Mouse (Mus musculus): ENCODE measurements around the gene Tcf20. TPM values are rescaled to one million over a fixed set of nuclear protein-coding genes. Genes with fewer than 3 reads are reported as not detected.
A peak's percentile ranks its signal among the peaks of the same experiment; 100 is the strongest.

Tcf20 gene
- total RNA-seq, 4 experiments from 2014 or later = 229 to 258 (median 236) TPM

DNA sequence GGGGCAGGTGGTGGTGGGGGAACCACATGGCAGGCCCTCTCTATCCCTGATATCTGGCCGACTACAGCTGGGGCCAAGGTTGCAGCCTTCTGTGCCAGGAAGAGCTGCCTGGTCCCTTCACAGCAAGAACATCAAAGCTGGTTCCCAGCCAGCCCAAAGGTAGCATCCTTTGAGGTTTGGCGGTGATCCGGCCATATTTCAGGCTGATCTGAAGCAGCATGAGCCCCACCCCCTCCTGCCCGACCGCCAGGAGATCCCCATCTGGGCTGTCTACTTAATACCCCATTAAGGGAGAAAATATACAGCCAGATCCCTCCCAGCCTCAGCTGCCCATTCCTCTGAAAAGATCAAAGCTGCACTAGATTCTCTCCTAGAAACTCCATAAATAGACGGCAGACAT, 59.6 kb downstream of the Tcf20 start:
- DNase-seq (ENCODE audit: low spot score in 2 of 2) = no peak

DNA sequence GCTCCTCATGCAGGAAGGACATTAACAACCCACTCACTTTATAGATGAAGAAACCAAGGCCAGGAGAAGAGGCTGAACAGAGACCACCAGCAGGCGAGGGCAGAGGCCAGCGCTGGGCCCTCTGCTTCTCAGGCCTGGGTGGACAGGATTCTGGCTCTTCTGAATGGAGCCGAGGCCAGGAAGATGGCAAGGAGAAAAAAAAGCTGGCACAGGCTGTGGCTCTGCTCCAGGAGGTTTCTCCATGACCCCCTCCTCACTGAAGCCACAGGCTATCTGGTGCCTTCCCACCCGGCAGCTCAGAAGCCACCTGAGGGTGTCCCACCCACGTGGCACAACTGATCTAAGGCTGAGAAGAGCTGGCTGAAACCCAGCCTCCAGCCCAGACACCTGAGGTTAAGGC, 60.6 kb downstream of the Tcf20 start:
- no peak for DNase-seq (ENCODE audit: low spot score in 2 of 2)

DNA sequence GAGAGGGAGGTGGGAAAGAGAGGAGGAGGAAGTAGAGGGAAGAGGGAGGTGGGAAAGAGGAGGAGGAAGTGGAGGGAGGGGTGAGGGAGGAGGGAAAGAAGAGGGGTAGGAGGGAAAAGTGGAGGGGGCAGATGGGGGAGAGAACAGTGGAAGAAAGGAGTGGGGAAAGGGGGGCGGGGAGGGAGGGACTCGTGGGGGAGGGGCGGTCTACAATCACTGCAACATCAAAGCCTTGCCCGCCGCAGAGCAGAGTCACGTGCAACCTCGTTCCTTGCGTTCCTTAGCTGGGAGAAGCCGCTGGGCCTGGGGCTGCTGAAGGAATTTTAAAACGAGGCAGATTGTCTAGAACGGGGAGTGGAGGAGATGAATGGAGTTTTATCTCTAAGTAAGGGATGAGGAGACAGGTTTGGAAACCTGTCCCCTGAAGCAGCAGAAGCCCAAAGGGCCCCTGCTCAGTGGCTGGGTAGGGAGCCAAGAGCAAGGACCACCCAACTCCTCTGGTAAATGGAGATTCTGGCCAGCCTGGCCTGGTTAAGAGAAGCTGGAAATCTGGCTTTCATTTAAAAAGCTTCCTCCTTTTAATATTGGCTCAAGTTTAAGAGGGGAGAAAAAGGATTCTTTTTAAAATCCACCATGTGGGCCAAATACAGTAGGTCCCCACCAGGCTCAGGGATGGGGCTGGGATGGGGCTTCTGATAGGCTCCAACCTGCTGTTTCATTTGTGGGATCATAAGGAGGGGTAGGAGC, 62.8 kb downstream of the Tcf20 start:
- no peak for DNase-seq (ENCODE audit: low spot score in 2 of 2)

DNA sequence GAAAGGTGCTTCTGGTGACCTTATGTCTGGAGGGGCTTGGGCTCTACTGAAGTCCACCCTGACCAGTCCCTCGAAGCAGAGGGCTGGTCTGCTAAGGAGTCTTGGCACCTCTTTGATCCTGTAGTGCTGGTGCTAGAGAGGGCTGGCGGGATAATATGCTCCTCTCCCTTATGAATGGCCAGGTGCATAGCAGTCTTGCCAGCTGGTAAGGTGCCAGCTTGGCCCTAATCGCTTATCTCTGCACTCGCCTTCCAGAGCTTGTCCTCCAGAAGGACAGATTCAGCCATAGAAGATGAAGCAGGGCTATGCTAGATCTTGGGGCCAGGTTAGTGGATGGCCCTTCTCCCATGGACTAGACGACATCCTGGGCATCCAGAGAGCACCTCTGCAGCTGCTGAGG, 64.1 kb downstream of the Tcf20 start:
- DNase-seq (ENCODE audit: low spot score in 2 of 2) = no peak

DNA sequence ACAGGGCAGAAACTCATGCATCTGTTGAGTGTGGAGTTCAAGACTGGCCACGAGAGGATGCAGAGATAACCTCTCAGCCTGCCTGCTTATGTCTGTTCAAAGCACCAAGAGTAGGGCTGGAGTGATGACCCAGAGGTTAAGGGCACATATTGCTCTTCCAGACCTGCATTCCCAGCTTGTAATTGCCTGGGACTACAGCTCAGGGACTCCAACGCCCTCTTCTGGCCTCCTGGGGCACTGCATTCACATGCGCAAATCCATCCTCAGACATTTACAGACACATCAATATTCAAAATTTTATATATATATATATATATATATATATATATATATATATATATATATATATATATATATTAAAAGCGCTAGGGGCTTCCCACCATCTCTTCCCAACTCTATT, 64.9 kb downstream of the Tcf20 start:
- no peak for DNase-seq (ENCODE audit: low spot score in 2 of 2)

- DNase-seq (ENCODE audit: low spot score in 2 of 2) = peak in 1 of 2 experiments; percentile 73
Measured at GRCm38 (mm10) chr15:82922052-82922451, 65.6 kb downstream of the Tcf20 start.

- no peak for DNase-seq (ENCODE audit: low spot score in 2 of 2)
Measured at GRCm38 (mm10) chr15:82921559-82921958, 66.1 kb downstream of the Tcf20 start.

GRCm38 (mm10) chr15:82920895-82921515, 66.7 kb downstream of the Tcf20 start:
- DNase-seq (ENCODE audit: low spot score in 2 of 2) = no peak

GRCm38 (mm10) chr15:82917965-82918364, 69.7 kb downstream of the Tcf20 start:
- no peak for DNase-seq (ENCODE audit: low spot score in 2 of 2)

- DNase-seq (ENCODE audit: low spot score in 2 of 2) = no peak
Measured at GRCm38 (mm10) chr15:82917207-82917844, 70.3 kb downstream of the Tcf20 start.

- no peak for DNase-seq (ENCODE audit: low spot score in 2 of 2)
Measured at GRCm38 (mm10) chr15:82914455-82914854, 73.2 kb downstream of the Tcf20 start.

DNA sequence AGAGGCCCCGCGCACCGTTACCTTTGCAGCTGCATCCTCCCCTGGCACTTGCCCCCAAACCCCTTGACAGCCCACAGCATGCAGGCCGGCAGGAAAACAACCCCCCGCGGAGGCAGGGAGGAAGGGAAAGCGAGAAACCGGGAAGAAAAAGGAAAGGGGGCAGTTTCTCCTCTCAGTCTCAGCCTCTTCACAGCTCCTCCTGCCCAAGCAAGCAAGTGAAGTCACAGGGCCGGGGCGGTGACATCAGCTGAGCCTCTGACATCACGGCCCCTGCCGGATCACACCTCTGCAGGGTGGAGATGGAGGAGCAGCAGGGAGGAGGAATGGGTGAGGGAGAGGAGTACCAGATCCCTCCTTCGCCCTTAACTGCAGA, 75.7 kb downstream of the Tcf20 start:
- no peak for DNase-seq (ENCODE audit: low spot score in 2 of 2)

DNA sequence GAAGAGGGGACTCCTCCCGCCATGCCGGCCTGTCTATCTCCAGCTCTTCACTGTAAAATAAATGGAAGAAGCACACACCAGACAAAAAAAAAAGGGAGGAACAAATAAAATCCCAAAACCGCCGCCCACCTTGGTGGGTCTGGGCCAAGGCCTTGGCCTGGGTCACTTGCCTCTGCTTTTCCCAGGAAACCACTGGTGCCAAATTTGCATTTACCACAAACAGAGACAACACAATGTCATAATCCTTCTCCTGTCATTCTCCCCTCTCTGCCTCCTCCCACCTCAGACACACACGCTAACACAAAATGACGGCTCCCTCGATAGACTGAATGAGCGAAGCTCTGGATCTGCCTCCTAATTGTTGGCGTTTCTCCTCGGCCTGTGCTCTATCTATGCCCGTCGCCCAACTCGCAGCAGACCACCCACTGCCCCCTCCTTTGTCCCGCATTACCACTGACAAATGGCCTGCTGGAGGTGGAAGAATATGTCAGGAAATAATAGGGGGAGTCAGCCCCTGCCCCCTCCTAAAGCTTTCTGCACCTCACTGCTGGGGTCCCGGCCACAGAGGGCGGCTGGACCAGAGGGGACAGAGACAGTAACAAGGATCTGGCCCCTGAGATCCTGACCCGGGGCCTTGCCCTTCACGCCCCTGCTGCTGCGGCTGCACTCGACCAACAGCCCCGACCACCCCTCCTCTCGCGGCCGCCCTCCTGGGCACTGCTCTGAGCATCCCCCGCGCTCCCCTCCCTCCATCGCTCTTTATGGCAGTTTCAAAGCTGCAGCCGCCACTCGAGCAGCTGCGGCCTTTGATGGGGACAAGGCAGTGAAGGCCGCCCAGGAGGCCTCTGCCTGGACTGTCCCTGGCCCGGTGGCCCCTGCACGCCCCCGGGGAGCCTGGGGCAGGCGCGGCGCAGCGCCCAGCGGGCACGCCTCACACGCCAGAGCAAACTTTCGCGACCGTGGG, 76.4 kb downstream of the Tcf20 start:
- no peak for DNase-seq (ENCODE audit: low spot score in 2 of 2)

- no peak for DNase-seq (ENCODE audit: low spot score in 2 of 2)
Measured at GRCm38 (mm10) chr15:82910596-82910995, 77.1 kb downstream of the Tcf20 start.

DNA sequence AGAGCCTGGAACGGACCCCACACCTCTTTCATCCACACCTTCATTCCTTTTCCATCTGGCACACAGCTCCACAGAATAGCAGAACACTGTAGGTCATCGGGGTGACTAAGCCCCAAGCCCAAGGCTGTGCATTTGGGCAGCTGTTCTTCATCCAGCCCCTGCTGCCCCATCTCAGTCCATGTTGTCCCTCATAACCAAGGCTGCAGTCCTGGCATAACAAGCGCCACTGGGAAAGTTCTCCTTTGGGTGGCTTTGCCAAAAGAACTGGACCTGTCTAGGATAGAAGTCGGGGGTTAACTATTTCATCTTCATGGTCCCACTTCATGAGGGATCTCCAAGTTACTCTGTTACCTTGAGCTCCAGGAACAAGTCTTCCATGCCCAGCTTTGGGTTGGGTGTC, 77.9 kb downstream of the Tcf20 start:
- DNase-seq (ENCODE audit: low spot score in 2 of 2) = no peak

DNA sequence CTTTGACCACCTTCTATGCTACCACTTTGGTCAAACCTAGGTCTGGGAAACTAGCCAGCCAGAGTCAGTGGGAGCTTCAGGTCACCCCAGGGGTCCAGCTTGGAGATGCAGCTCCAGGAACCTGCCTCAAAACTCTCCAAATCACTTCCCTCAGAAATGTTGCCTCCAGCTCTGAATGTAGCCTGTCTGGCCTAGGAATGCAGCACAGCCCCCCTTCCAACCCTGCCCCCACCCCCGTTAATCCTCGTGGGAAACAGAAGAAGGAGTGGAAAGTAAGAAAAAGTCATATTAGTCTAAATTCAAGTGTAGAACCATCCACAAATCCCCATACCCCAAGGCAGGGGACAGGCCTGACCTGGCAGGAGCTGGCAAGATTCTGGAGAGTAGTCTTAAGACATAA, 79.2 kb downstream of the Tcf20 start:
- no peak for DNase-seq (ENCODE audit: low spot score in 2 of 2)

DNA sequence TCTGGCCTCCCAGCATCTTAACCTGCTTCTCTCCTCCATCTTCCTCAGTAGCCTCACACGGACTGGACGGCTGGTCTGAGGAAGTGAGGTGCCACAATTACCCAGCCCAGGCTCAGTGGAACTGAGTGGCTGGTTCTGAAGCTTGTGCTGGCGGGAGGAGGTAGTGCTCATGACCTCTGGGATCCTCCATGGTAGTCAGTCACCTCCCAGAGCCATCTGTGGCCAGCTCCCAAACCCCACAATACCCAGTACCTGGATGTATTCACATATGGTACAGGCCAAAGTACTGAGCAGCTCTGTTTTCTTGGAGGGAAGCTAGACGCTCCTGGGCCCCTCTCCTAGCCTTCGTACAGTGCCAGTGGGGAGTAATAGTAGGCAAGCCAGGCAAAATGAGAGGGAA, 80.4 kb downstream of the Tcf20 start:
- peak in 1 of 2 experiments; percentile 3 for DNase-seq (ENCODE audit: low spot score in 2 of 2)

- peak; percentile 7 to 13 for DNase-seq (ENCODE audit: low spot score in 2 of 2)
Measured at GRCm38 (mm10) chr15:82906574-82907061, 81.1 kb downstream of the Tcf20 start.

- no peak for DNase-seq (ENCODE audit: low spot score in 2 of 2)
Measured at GRCm38 (mm10) chr15:82905431-82906395, 82.0 kb downstream of the Tcf20 start.

GRCm38 (mm10) chr15:82904526-82904925, 83.1 kb downstream of the Tcf20 start:
- no peak for DNase-seq (ENCODE audit: low spot score in 2 of 2)
